Mouse (Mus musculus) MEL (cell line): ENCODE measurements at regions not wholly inside any gene's neighbourhood (a gene's known extent, or its start where the extent isn't known, plus 50 kb on each side); places are given as distances from the start of the nearest gene placed in this dataset.

Experiments used
- DNase-seq: peaks from one replicate; pipeline ENCODE4 v3.0.0; 2011; ENCODE audit warnings: low read depth, low spot score
- H3K27ac ChIP-seq: 2 replicates; pipeline ENCODE4 v1.5.1; 2012; ENCODE audit warnings: low read depth, mild to moderate bottlenecking, control low read depth, low read length, moderate library complexity; ENCODE audit not compliant: control insufficient read depth
- H3K27me3 ChIP-seq, 2 experiments: fragments of 150-350 bp in 1 of 2; sonication (generic) in 1 of 2; 2 replicates each; pipeline ENCODE4 v1.6.1; 2012; ENCODE audit warnings: low read length in 2 of 2, mild to moderate bottlenecking in 2 of 2, improper control_type of control experiment in 1 of 2, moderate library complexity in 1 of 2; ENCODE audit not compliant: insufficient read depth in 2 of 2, control insufficient read depth in 1 of 2
- H3K36me3 ChIP-seq, 2 experiments: 2 replicates each; pipeline ENCODE4 v1.6.1; 2012 to 2014; ENCODE audit warnings: low read length in 2 of 2, improper control_type of control experiment in 1 of 2, inconsistent platforms in 1 of 2, mild to moderate bottlenecking in 1 of 2; ENCODE audit not compliant: insufficient read depth in 2 of 2, control insufficient read depth in 1 of 2
- H3K4me1 ChIP-seq, 2 experiments: fragments of 150-350 bp in 1 of 2; sonication (generic) in 1 of 2; 2 replicates each; pipeline ENCODE4 v1.6.1; 2012; ENCODE audit warnings: low read length in 2 of 2, improper control_type of control experiment in 1 of 2, mild to moderate bottlenecking in 1 of 2; ENCODE audit not compliant: insufficient read depth in 2 of 2, control insufficient read depth in 1 of 2
- H3K4me3 ChIP-seq, 2 experiments: fragments of 150-350 bp in 1 of 2; sonication (generic) in 1 of 2; 2 replicates each; pipeline ENCODE4 v1.5.1; 2012; ENCODE audit warnings: low read depth in 2 of 2, low read length in 2 of 2, mild to moderate bottlenecking in 2 of 2, moderate library complexity in 2 of 2, control low read depth in 1 of 2, improper control_type of control experiment in 1 of 2; ENCODE audit not compliant: control insufficient read depth in 1 of 2, insufficient read depth in 1 of 2
- H3K79me2 ChIP-seq: 2 replicates; pipeline ENCODE4 v1.6.1; 2012; ENCODE audit warnings: mild to moderate bottlenecking, low read length, moderate library complexity; ENCODE audit not compliant: control insufficient read depth, poor library complexity, insufficient read depth
- H3K9ac ChIP-seq: 2 replicates; pipeline ENCODE4 v1.6.1; 2012; ENCODE audit warnings: low read depth, mild to moderate bottlenecking, control low read depth, low read length, moderate library complexity; ENCODE audit not compliant: control insufficient read depth, poor library complexity, severe bottlenecking
- H3K9me3 ChIP-seq: fragments of 150-350 bp; sonication (generic); replicated peaks from 2 replicates; pipeline ENCODE4 v1.6.1; 2012; ENCODE audit warnings: mild to moderate bottlenecking, low read length, improper control_type of control experiment, moderate library complexity; ENCODE audit not compliant: insufficient read depth
- BHLHE40 ChIP-seq: IDR thresholded peaks from 2 replicates; pipeline ENCODE4 v1.6.1; 2012; ENCODE audit warnings: low read depth, mild to moderate bottlenecking, inconsistent platforms, low read length, improper control_type of control experiment, borderline replicate concordance
- CHD1 ChIP-seq: IDR thresholded peaks from 2 replicates; pipeline ENCODE4 v1.6.1; 2012; ENCODE audit warnings: low read depth, mild to moderate bottlenecking, inconsistent platforms, low read length, improper control_type of control experiment
- CHD2 ChIP-seq: IDR thresholded peaks from 2 replicates; pipeline ENCODE4 v1.6.1; 2011; ENCODE audit warnings: low read length, improper control_type of control experiment
- CTCF ChIP-seq, 3 experiments: IDR thresholded peaks in 2 of 3; conservative IDR thresholded peaks in 1 of 3; 2 replicates each; pipeline ENCODE4 v1.5.1; 2011 to 2012; ENCODE audit warnings: low read length in 3 of 3, low read depth in 2 of 3, mild to moderate bottlenecking in 2 of 3, improper control_type of control experiment in 1 of 3, inconsistent platforms in 1 of 3, mixed read lengths in 1 of 3, moderate library complexity in 1 of 3; ENCODE audit not compliant: control insufficient read depth in 1 of 3, insufficient read depth in 1 of 3, poor library complexity in 1 of 3, severe bottlenecking in 1 of 3
- ELF1 ChIP-seq: IDR thresholded peaks from 2 replicates; pipeline ENCODE4 v1.6.1; 2014; ENCODE audit warnings: low read depth, mild to moderate bottlenecking, inconsistent platforms, low read length, improper control_type of control experiment, moderate library complexity
- ETS1 ChIP-seq: IDR thresholded peaks from 2 replicates; pipeline ENCODE4 v1.6.1; 2012; ENCODE audit warnings: low read depth, mild to moderate bottlenecking, inconsistent platforms, low read length, improper control_type of control experiment, moderate library complexity
- GABPA ChIP-seq: IDR thresholded peaks from 2 replicates; pipeline ENCODE4 v1.6.1; 2012; ENCODE audit warnings: low read depth, mild to moderate bottlenecking, inconsistent platforms, low read length, improper control_type of control experiment, moderate library complexity
- JUND ChIP-seq: IDR thresholded peaks from 2 replicates; pipeline ENCODE4 v1.6.1; 2011; ENCODE audit warnings: low read depth, mild to moderate bottlenecking, improper control_type of control experiment, low read length
- MAFK ChIP-seq: IDR thresholded peaks from 2 replicates; pipeline ENCODE4 v1.6.1; 2011; ENCODE audit warnings: low read depth, mild to moderate bottlenecking, low read length, improper control_type of control experiment, borderline replicate concordance
- MAZ ChIP-seq: IDR thresholded peaks from 2 replicates; pipeline ENCODE4 v1.6.1; 2012; ENCODE audit warnings: low read depth, mild to moderate bottlenecking, inconsistent platforms, low read length, improper control_type of control experiment
- MEF2A ChIP-seq: IDR thresholded peaks from 2 replicates; pipeline ENCODE4 v1.6.1; 2014; ENCODE audit warnings: low read depth, mild to moderate bottlenecking, inconsistent platforms, low read length, improper control_type of control experiment; ENCODE audit not compliant: poor library complexity, insufficient replicate concordance, severe bottlenecking; ENCODE audit errors: extremely low read depth
- MYB ChIP-seq: IDR thresholded peaks from 2 replicates; pipeline ENCODE4 v1.6.1; 2011; ENCODE audit warnings: mild to moderate bottlenecking, low read depth, low read length, improper control_type of control experiment
- NRF1 ChIP-seq: IDR thresholded peaks from 2 replicates; pipeline ENCODE4 v1.6.1; 2014; ENCODE audit warnings: low read depth, mild to moderate bottlenecking, inconsistent platforms, low read length, improper control_type of control experiment, moderate library complexity; ENCODE audit not compliant: poor library complexity, insufficient read depth, severe bottlenecking
- POLR2A ChIP-seq, 2 experiments: IDR thresholded peaks; 2 replicates each; pipeline ENCODE4 v1.6.1; 2011 to 2012; ENCODE audit warnings: low read length in 2 of 2, mild to moderate bottlenecking in 2 of 2, control low read depth in 1 of 2, improper control_type of control experiment in 1 of 2, low read depth in 1 of 2, moderate library complexity in 1 of 2; ENCODE audit not compliant: control insufficient read depth in 1 of 2, insufficient read depth in 1 of 2, poor library complexity in 1 of 2
- POLR2AphosphoS2 ChIP-seq: IDR thresholded peaks from 2 replicates; pipeline ENCODE4 v1.6.1; 2011; ENCODE audit warnings: low read length, improper control_type of control experiment
- RCOR1 ChIP-seq: IDR thresholded peaks from 2 replicates; pipeline ENCODE4 v1.6.1; 2012; ENCODE audit warnings: low read depth, mild to moderate bottlenecking, inconsistent platforms, low read length, improper control_type of control experiment
- UBTF ChIP-seq: IDR thresholded peaks from 2 replicates; pipeline ENCODE4 v1.6.1; 2012; ENCODE audit warnings: low read depth, mild to moderate bottlenecking, inconsistent platforms, low read length, improper control_type of control experiment, moderate library complexity, borderline replicate concordance; ENCODE audit not compliant: insufficient read depth
- USF1 ChIP-seq: IDR thresholded peaks from 2 replicates; pipeline ENCODE4 v1.6.1; 2014; ENCODE audit warnings: low read depth, mild to moderate bottlenecking, inconsistent platforms, low read length, improper control_type of control experiment, moderate library complexity
- USF2 ChIP-seq, 2 experiments: IDR thresholded peaks; 2 replicates each; pipeline ENCODE4 v1.6.1; 2011 to 2012; ENCODE audit warnings: improper control_type of control experiment in 2 of 2, low read length in 2 of 2, borderline replicate concordance in 1 of 2, inconsistent platforms in 1 of 2, low read depth in 1 of 2, mild to moderate bottlenecking in 1 of 2; ENCODE audit not compliant: insufficient read depth in 1 of 2
- ZNF384 ChIP-seq: IDR thresholded peaks from 2 replicates; pipeline ENCODE4 v1.6.1; 2012; ENCODE audit warnings: low read depth, mild to moderate bottlenecking, inconsistent platforms, low read length, improper control_type of control experiment

- Histone ChIP-seq H3K4me1 (no peaks in the 10 kb centered on the region), H3K4me3 (no peak overlapping the region), H3K9me3 (no peaks in the 10 kb centered on the region), H3K79me2 (no peaks in the 10 kb centered on the region), H3K9ac (no peak overlapping the region), H3K27ac (no peak overlapping the region), H3K27me3 (peaks cover 0 to 2% of the 10 kb centered on the region in 2 experiments; a peak in 2 of 4 replicates), H3K36me3 (no peaks in the 10 kb centered on the region)
- TF ChIP-seq ETS1 (no peak), MAZ (no peak), MAFK (no peak), UBTF (no peak), CHD2 (no peak), JUND (no peak)
- DNase-seq: no peak
These were observed 88.7 kb upstream of the Nek7 start for GRCm38 (mm10) chr1:138708507-138709228.

DNA sequence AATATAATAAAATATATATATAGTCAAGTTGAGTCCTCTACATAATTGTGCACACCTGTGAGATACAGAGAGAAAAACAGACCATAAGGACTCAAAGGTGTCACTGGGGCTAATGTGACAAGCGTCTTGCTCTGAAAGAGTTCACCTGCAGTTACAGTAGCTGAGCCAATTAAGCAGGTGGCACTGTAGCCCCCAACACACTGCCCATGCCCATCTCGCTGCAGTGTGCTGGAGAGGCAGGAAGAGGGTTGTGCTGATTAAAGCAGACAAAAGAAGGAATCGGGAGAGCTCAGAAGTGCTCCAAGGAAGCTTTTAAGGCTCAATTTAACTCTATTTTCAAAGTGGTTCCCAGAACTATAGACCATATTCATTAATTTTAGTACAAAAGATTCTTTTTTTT lies 88.0 kb upstream of the Nek7 start:
- TF ChIP-seq GABPA: no peak
- TF ChIP-seq CHD1: no peak
- TF ChIP-seq USF1: no peak
- no peak for TF ChIP-seq ETS1
- TF ChIP-seq USF2 (IDR thresholded peaks at IDR 0.05; ENCODE audit: borderline replicate concordance in 1 of 2, insufficient read depth in 1 of 2, low read depth in 1 of 2, low read length in 2 of 2): no peak
- TF ChIP-seq MYB: no peak
- no peak for TF ChIP-seq ELF1
- no peak for TF ChIP-seq NRF1
- TF ChIP-seq POLR2A (IDR thresholded peaks at IDR 0.05; ENCODE audit: control insufficient read depth in 1 of 2, insufficient read depth in 1 of 2, low read depth in 1 of 2, low read length in 2 of 2, poor library complexity in 1 of 2): no peak
- no peak for TF ChIP-seq ZNF384
- no peak for TF ChIP-seq JUND
- TF ChIP-seq CTCF (IDR thresholded peaks at IDR 0.05 in 2 of 3, conservative IDR thresholded peaks at IDR 0.05 in 1 of 3; ENCODE audit: control insufficient read depth in 1 of 3, insufficient read depth in 1 of 3, low read depth in 2 of 3, low read length in 3 of 3, poor library complexity in 1 of 3, severe bottlenecking in 1 of 3): no peak
- no peak for TF ChIP-seq MEF2A
- TF ChIP-seq MAFK: no peak
- TF ChIP-seq POLR2AphosphoS2: no peak
- TF ChIP-seq BHLHE40: no peak
- no peak for TF ChIP-seq RCOR1
- no peak for DNase-seq

More for the DNA sequence above, 88.0 kb upstream of the Nek7 start:
- Histone ChIP-seq H3K4me3 (no peak overlapping the region), H3K27me3 (peaks cover 0 to 2% of the 10 kb centered on the region in 2 experiments; a peak in 2 of 4 replicates), H3K9ac (no peak overlapping the region), H3K79me2 (no peaks in the 10 kb centered on the region), H3K27ac (no peak overlapping the region), H3K9me3 (no peaks in the 10 kb centered on the region), H3K36me3 (no peaks in the 10 kb centered on the region), H3K4me1 (no peaks in the 10 kb centered on the region)
